Mouse (Mus musculus) spleen, postnatal 4 days (tissue): ENCODE data around the gene Ndufaf2.

Experiments used
- DNase-seq, 2 experiments: peaks; one replicate each; pipeline ENCODE4 v3.0.0; 2022; ENCODE audit warnings: low spot score in 2 of 2

The Ndufaf2 gene

GRCm38 (mm10) chr13:108086036-108086435 lies 72.4 kb downstream of the Ndufaf2 start:
- no peak for DNase-seq

GRCm38 (mm10) chr13:108084086-108084485 lies 74.3 kb downstream of the Ndufaf2 start:
- DNase-seq: no peak

DNA sequence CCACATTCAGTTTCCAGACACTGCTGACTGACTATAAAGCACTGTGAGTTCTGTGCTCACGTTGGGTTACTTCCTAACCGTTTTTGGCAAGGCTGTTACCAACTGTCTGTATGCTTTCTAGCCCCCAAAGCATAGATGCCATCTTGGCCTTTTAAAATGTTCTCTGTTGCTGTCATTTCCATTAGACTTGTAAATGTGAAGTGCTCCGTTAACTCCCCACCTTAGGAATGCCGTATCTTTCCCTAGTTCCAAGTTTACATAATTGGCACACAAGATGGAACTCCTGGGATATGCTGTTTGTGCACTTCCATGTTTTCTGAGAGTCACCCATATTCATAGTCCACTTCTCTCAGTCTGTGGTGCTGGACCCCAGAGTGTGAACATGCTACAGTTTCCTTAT lies 80.5 kb downstream of the Ndufaf2 start:
- DNase-seq: no peak

GRCm38 (mm10) chr13:108077476-108077875 lies 80.9 kb downstream of the Ndufaf2 start:
- DNase-seq: no peak

- no peak for DNase-seq
Measured at GRCm38 (mm10) chr13:108070171-108070570, 88.3 kb downstream of the Ndufaf2 start.

- DNase-seq: no peak
Measured at GRCm38 (mm10) chr13:108069151-108069550, 89.3 kb downstream of the Ndufaf2 start.

DNA sequence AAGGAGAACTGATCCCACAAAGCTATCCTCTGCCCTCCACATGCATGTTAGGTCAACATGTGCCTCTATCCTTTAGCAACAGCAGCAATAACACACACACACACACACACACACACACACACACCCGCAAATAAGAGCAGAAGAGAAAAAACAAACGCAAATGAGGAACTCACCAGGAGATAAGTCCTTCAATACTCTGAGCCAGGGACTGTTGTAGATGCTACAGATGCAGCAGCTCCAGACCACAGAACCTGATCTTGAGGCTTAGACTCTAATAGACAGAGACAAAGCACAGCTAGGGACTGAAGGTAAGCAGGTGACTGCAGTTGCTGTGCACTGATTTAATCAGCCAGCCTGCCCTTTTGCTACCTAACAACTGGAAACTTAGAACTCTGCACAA lies 92.4 kb downstream of the Ndufaf2 start:
- no peak for DNase-seq

DNA sequence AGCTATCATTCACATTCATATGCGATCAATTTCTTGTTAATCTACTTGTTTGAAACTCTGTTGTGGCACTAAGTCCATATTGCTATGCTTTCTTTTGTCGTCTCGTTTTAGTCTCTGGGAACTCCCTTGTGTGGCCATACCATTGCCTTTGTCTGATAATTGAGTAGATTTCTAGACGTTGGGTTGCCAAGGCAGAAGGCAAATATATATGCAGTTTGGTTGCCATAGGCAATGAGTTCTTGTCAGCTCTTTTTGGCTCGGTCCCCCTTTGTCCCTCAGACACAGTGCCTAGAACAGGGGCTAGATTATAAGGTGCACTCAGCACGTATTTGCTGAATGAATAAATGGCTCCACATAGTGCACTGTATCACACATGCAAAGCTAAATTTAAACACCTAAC lies 94.1 kb downstream of the Ndufaf2 start:
- DNase-seq: no peak

DNA sequence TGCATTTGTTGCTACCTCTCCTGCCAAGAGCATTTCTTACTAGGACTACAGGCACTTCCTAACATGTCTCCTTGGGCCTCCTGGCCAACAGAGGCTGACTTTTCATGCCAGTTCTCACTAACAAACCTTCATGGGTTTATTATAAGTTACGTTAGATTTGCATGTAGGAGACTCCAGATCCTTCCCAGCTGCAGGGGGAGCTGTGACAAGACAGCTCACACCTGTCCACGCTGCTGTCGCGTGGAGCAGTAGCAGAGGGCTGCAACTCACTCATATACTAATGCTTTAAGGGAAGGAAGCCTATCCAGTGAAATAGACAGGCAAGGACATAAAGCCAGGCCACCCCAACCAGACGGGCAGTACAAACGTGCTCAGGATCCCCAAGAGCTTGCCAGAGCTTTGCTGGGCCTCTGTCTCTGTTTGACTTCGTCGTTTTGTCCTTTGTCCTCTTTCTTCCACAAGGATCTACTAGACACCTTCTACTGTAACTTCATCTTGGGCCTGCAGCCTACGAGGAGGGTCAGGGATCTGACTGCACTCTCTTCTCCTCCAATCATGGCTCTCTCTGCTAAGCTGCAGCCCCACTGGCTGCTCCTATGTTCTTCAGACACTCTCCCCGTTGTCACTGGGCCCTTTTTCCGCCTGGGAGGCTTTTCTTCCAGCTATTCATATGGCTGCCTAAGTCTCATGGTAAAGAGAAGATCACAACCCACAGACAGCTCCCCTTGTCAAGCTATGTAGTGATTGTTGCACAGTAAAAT lies 94.9 kb downstream of the Ndufaf2 start:
- no peak for DNase-seq

DNA sequence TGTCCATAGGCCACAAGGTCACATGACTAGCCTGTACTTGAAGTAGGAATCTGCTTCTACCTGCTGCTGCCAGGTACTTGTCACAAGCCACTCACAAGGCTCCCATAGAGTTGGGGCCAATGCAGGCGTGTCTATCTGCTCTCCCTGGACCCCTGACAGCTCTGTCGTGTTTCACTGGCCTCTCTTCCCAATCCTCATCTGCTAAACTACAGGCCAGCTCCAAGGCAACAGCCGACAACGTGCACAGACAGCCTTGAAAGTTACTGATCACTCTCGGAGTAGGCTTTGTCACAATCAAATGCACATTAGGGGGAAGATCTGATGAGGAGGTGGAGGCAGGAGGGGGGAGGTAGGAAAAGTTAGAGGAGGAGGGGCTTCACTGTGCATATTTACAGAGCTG lies 95.5 kb downstream of the Ndufaf2 start:
- DNase-seq: no peak

DNA sequence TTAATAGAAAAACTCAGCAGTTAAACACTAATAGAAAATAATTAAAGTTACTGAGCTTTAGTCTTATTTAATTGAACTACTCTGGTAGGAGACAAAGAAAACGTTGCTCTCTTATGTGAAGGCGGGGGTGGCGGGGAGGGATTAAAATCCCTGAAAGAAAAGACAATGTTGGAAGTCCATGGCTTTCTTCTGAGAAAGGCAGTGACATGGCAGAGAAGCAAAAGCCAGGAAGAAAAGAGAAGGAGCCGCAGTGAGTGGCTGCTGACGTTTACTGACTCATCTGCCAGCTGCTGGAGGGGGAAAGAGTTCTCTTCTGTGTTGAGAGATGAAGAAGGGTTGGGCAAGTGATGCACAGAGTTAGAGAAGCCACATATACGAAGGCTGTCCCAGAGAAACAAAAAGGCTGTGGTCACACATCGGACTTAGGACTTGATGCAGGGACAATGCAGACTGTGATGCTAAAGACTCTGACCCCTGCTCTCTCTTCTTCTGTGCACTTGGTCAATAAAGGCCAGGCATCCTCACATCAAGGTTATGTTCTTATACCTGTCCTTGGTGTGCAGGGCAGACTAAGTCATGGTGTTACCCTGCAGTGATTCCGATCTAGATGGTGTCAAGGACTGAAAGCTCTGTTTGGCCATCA lies 97.4 kb downstream of the Ndufaf2 start:
- DNase-seq: no peak

DNA sequence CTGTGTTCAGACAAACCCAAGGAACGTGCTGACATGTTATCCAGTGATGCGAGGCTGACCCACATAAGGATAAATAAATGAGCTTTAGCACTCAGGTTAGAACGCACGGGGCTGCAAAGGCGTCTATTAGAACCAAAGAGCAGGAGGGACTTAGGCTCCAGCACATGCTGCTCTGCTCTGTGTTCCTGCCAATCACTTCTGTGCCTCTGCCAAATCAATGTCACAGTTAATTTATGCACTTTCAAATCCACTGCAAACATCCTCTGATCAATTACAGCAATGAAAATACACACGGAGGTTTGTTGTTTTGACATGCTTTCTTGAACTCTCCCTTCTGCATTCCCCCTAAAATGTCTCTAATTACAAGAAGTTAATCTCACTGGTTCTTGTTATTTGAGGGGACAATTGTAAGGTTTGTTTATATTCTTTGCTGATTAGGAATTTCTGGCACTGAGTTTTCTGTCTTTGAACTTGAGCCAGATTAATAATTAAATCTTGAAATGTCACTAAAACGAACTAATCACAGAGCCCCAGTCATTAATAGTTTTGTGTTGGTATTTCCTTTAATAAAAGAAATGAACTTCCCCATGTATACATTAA lies 98.0 kb downstream of the Ndufaf2 start:
- DNase-seq: no peak

GRCm38 (mm10) chr13:108056896-108057295 lies 101.5 kb downstream of the Ndufaf2 start:
- DNase-seq: no peak

- no peak for DNase-seq
Measured at GRCm38 (mm10) chr13:108047364-108047763, 111.1 kb downstream of the Ndufaf2 start.

GRCm38 (mm10) chr13:108046891-108047290 lies 111.5 kb downstream of the Ndufaf2 start:
- DNase-seq: no peak

- no peak for DNase-seq
Measured at GRCm38 (mm10) chr13:108046071-108046470, 112.4 kb downstream of the Ndufaf2 start.

- DNase-seq: no peak
Measured at GRCm38 (mm10) chr13:108045646-108046045, 112.8 kb downstream of the Ndufaf2 start.

- DNase-seq: peak; percentile 85 to 93
Measured at GRCm38 (mm10) chr13:108044222-108044941, 114.0 kb downstream of the Ndufaf2 start, which contains the start of gene Smim15. TSS of gene Smim15 (plus strand) at chr13:108044446.

GRCm38 (mm10) chr13:108043431-108044221 lies 114.8 kb downstream of the Ndufaf2 start:
- no peak for DNase-seq

DNA sequence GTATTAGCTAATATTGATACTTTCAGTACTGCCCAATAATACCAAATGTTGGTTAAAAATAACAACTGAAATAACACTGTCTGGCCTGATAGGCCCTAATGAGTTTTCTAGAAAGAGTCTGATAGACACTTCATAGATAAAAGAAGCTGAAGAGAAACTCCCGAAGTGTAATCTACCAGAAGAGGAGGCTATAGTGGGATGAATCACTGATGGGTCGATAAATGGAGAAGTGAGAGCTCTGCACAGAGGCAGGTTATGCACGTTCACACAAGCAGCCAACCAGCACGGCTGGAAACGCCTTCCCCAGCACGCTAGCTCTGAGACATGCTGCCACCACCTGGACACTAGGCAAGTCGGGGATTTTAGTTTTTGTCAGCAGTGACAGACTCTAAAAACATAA lies 117.1 kb downstream of the Ndufaf2 start:
- peak; percentile 63 to 79 for DNase-seq

DNA sequence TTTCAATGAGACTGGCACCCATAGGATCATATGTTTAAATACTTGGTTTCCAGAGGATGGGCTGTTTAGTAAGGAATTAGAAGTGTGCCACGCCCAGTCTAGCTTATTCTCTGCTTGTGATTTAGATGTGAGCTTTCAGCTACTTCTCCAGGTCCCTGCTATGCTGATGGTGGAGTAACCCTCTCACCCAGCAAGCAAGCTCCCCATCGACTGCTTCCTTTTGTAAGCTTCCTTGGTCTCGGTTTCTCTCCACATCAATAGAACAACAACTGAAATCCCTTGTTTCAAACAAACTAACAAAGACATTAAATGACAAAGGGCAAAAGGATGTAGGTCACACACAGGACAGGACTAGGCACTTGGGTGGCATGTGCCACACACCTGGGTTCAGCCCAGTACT lies 118.0 kb downstream of the Ndufaf2 start:
- no peak for DNase-seq
